Mouse (Mus musculus) thymus, postnatal 4 days (tissue): Measurements from ENCODE around the gene Tmem116.
A peak's percentile ranks its signal among the peaks of the same experiment; 100 is the strongest.

Experiments used
- DNase-seq: peaks from one replicate; pipeline ENCODE4 v3.0.0; 2021

Gene Tmem116

GRCm38 (mm10) chr5:121543370-121543769, 91.7 kb downstream of the Tmem116 start:
- no peak for DNase-seq

DNA sequence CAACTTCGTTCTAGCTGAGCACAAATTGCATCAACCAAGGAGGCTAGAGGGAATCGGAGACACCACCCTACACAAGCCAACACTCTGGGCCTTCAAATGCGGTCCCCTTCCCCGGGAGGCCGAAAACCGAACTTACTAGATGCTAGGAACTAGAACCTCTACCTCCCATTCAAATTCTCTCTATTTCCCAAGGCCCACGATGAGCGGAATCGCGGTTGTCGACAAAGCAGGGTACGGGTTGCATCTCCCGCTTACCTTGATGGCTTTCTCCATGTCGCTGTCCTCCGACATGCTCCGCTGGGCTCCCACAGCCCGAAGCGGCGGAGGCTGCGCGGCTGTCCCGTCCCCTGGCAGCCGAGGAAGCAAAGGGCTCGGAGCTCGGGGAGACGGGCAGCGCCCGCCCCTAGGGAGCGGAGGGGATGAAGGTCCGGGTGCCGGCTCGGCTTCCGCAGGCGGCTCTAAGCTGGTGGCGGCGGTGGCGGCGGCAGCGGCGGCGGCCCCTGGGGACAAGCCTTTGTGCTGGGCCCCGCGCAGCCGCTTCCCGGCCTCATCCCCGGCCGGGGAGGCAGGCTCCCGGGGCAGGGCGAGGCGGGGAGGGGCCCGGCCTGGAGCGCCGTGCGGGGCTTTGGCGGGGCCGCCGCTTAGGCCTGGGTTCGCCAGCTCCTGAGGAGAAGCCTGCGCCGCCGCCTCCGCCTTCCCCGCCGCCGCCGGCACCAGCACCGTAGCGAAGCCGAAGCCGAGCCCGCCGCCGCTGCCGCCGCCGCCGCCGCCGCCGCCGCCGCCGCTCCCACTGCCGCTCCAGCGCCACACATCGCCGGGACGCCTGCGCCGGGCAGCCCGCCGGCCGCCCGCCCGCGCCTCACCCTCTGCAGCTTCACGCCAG, 93.5 kb downstream of the Tmem116 start, which contains the start of the genes Adam1a and Gm42878:
TSS of gene Adam1a (minus strand) at position 573 of the 883 bp plus-strand sequence.
TSS of gene Gm42878 (minus strand) at position 573 of the 883 bp plus-strand sequence.
- DNase-seq: peak; percentile 73

- peak; percentile 99 for DNase-seq
Observed at GRCm38 (mm10) chr5:121545793-121546529, 94.3 kb downstream of the Tmem116 start, which contains the start of gene Mapkapk5. TSS of gene Mapkapk5 (minus strand) at chr5:121545905.

- DNase-seq: peak; percentile 75
Observed at GRCm38 (mm10) chr5:121546530-121546895, 94.8 kb downstream of the Tmem116 start.

GRCm38 (mm10) chr5:121547084-121547483, 95.4 kb downstream of the Tmem116 start:
- no peak for DNase-seq

- DNase-seq: no peak
Observed at GRCm38 (mm10) chr5:121549196-121549595, 97.5 kb downstream of the Tmem116 start.

DNA sequence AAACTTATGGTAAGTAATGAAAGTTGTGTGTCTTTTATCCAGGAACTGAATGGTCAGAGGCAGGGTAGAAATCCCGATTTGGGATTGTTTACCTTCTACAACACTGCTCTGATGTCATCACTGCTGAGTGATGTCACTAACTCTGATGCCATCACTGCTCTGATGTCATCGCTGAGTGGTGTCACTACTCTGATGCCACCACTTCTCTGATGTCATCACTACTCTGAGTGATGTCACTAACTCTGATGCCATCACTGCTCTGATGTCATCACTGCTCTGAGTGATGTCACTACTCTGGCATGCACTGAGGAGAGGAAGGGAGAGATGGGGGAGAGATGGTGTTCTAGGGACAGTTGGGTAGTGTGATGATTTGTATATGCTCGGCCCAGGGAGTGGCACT, 110.7 kb downstream of the Tmem116 start:
- no peak for DNase-seq

- DNase-seq: peak; percentile 98
Observed at GRCm38 (mm10) chr5:121564468-121564895, 112.8 kb downstream of the Tmem116 start.

DNA sequence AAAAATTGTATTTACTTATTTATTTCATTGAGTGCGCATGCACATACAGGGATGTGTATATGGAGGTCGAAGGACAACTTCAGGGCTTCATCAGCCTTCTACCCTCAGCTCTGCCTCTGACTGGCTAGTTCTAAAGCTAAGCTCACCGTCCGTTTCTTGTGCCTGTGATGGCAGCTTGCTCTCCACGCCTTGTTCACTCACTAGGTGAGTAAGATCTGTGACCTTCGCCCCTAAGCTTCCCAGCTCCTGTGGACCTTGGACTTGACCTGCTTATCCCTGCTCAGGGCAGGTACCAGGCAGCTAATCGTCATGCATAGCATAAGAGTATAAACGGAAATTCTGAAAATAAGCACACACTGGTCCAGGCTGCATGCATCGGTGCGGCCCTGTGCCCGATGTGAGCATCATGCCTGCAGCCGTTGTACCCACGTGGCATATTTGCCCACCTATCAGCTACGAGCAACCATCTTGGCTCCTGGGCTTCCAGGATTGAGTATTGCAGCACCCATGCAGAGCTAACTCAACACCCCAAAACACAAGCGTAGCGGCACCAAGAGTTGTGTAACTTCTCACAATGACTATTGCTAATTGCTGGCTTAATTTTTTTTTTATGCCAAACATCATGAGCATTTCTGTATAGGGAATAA, 114.5 kb downstream of the Tmem116 start:
- no peak for DNase-seq

GRCm38 (mm10) chr5:121569881-121570420, 118.3 kb downstream of the Tmem116 start:
- no peak for DNase-seq

DNA sequence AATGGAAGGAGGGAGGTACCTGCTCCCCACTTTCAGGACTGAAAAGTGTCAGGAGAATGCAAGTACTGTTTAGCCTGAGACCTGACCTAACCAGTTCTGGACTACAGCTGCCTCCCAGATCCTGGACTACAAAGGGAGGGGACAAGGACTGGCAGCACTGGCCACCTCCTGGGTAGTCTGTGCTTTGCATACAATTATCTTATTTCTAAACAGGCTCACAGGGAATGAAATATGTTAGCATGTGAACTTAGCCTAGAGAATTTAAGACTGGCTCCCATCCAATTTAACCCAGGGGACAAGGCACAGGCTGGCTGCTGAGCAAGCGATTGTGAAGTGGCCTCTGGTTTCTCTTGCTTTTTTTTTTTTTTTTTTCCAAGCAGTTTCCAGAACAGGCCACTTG, 119.1 kb downstream of the Tmem116 start:
- DNase-seq: no peak
